Mouse (Mus musculus) brain, embryonic 14.5 days (tissue): ENCODE data around the gene C2cd6. TPM values are rescaled to one million over a fixed set of nuclear protein-coding genes. Genes with fewer than 3 reads are reported as not detected.

Experiments
- DNase-seq: peaks from one replicate; pipeline ENCODE4 v3.0.0-alpha.2; 2011; ENCODE audit warnings: low read depth
- CTCF ChIP-seq: fragments of 200-500 bp; IDR thresholded peaks from 2 replicates; pipeline ENCODE4 v1.5.1; 2012; ENCODE audit warnings: inconsistent platforms, mild to moderate bottlenecking, moderate library complexity, borderline replicate concordance; ENCODE audit not compliant: insufficient read depth, insufficient read length; ENCODE audit errors: extremely low read depth
- POLR2A ChIP-seq: fragments of 200-500 bp; IDR thresholded peaks from 2 replicates; pipeline ENCODE4 v1.6.1; 2012; ENCODE audit warnings: mild to moderate bottlenecking, inconsistent platforms, borderline replicate concordance; ENCODE audit not compliant: poor library complexity, insufficient read depth, insufficient read length, severe bottlenecking; ENCODE audit errors: extremely low read depth
- polyA plus RNA-seq: library from polyadenylated mRNA; depleted of rRNA; stranded (reverse); fragments of >200 nt; gene quantifications from 2 replicates; pipeline ENCODE4 v1.2.3, GENCODE M21; 2012; rRNA removed

The C2cd6 gene
- polyA plus RNA-seq = 0.03 and 0.06 TPM in 2 replicates

GRCm38 (mm10) chr1:59094705-59095104 lies at the start of gene C2cd6:
TSS of gene C2cd6 (minus strand) at chr1:59094900.
- TF ChIP-seq POLR2A (no peak), CTCF (no peak)
- no peak for DNase-seq

- DNase-seq = peak; percentile 53
- TF ChIP-seq POLR2A (no peak), CTCF (peak; percentile 60; the same call in 1 of the 2 replicates)
Observed at GRCm38 (mm10) chr1:59142809-59143208, 48.1 kb upstream of the C2cd6 start.

DNA sequence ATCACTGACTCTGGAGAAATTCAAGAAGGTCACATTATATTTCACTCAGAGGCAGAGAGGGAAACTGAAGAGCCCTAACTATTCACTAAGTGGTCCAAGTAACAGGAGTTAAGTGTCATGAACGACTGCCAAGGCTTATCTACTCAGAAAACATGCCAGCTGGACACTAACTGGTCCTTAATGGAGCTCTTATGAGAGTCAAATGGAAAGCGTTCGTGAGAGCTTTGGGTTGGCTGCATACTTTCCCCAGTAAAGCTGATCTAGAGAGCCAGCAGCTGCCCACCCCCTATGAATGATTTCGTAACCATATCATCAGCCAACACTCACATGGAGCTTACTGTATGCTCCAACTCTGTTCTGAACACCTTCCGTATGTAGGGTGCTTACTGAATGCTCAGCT lies 39.7 kb upstream of the C2cd6 start:
- no peak for DNase-seq
- TF ChIP-seq CTCF = no peak
- TF ChIP-seq POLR2A = no peak

DNA sequence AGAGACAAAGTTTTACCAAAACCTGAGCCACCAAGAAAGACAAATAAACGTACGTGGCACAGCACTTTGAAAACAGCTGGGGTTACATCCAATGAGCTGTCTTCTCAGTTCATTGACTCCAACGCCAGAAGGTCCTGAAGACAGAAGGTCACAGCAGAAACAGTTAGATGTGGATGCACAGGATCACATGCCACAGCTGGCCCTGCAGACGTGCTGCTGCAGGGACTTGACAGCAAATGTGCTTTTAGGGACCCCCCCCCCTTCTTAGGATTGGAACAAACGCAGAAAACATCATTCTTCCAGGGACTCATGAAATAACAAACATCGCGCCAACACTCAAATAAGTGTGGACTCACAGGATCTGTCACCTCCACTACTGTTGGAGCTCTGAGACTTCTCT lies 34.2 kb upstream of the C2cd6 start:
- TF ChIP-seq POLR2A (no peak), CTCF (no peak)
- DNase-seq = no peak

GRCm38 (mm10) chr1:59125558-59125957 lies 30.9 kb upstream of the C2cd6 start:
- no peak for TF ChIP-seq CTCF
- no peak for TF ChIP-seq POLR2A

DNA sequence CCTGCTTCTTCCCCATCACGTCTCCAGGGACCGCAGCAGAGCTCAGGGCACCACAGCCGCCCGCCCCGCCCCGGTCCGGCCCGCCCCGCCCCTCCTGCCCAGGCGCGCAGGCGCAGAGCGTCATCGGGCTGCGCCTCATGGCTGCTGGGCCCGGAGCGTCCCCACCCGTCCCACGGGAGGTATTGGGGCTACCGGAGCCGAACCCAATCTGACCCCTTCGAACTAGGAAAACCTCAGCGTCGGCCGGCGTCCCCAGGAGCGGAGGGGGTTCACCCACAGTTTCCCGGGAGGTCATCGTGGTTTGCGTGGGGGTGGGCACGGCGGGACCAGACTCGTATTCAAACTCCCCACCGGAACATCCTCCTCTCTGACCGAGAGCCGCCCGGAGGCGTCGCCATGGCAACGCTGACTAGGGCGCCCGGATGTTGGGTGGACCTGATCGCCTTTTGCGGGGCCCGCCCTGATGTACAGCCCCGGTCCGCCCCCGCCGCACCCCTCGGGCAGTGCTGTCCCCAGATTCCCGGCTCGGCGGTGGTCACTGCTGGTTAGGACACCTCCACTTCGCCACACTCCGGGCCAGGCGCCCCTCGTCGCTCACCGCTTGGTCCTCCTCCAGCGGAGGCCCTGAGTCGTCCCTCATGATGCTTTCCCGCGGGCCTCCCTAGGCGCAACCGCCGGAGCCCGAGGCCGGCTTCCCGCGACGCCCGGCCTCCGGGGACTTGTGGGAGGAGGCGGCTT lies 25.2 kb upstream of the C2cd6 start, which contains the start of gene Tmem237:
Gene Tmem237 (minus strand): TSS at position 689 of the 738 bp plus-strand sequence.
- peak; percentile 97 for DNase-seq
- TF ChIP-seq POLR2A (peak; percentile 50; the same call in 1 of the 2 replicates), CTCF (no peak)

More at GRCm38 (mm10) chr1:59125558-59125957, 30.9 kb upstream of the C2cd6 start:
- no peak for DNase-seq

DNA sequence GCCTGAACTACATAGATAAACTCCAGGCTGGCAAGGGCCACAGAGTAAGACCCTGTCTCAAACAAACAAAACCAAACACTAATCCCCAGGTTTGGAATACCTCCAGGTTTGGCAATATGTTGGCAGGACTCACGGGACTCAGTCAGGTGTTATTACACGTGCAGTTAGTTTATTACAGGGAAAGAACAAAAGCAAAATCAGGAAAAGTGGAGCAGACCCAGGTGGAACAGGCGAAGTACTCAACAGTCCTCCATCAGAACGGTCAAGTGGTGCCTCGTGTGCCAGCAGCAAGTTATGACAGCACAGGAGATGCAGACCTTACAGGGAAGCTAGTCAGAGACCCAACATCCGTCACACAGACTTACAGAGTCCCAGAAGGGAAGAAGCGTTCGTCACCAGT lies 15.8 kb upstream of the C2cd6 start:
- no peak for TF ChIP-seq POLR2A
- DNase-seq = peak; percentile 5

GRCm38 (mm10) chr1:59102071-59102470 lies 7.4 kb upstream of the C2cd6 start:
- DNase-seq = no peak
- no peak for TF ChIP-seq CTCF

GRCm38 (mm10) chr1:59101020-59101419 lies 6.3 kb upstream of the C2cd6 start:
- no peak for TF ChIP-seq POLR2A
- TF ChIP-seq CTCF = no peak
- no peak for DNase-seq

DNA sequence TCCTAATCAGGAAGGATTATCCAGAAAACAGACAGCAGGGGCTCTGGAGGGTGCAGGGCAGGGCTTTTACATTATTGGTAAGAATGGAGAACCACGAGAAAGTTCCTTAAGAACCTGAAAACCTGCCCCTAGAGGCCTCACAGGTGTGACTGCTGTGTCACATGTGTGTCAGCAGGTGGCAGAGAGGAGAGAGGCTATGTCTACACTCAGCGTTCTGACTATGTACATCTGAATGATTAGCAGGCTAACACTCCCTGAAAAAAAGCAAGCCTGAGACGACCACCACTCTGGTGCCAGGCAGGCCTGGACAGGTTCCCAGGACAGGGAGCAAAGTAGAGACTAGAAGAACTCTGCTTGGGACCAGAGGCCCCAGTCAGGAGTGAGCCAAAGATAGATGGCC lies 23.8 kb downstream of the C2cd6 start:
- no peak for DNase-seq

GRCm38 (mm10) chr1:59067976-59068375 lies 26.7 kb downstream of the C2cd6 start:
- TF ChIP-seq POLR2A = no peak
- peak; percentile 62 for TF ChIP-seq CTCF
- peak; percentile 50 for DNase-seq

More for the DNA sequence above, 23.8 kb downstream of the C2cd6 start:
- TF ChIP-seq CTCF = no peak
- TF ChIP-seq POLR2A = no peak

- no peak for DNase-seq
- TF ChIP-seq POLR2A (no peak), CTCF (no peak)
Observed at GRCm38 (mm10) chr1:59063697-59064096, 31.0 kb downstream of the C2cd6 start.
